Mouse (Mus musculus) spleen, adult 2 months (tissue): ENCODE measurements around the gene Lrrc23.

Experiments
- CTCF ChIP-seq: fragments of 200-500 bp; IDR thresholded peaks from 2 replicates; pipeline ENCODE4 v1.5.1; 2011; ENCODE audit warnings: mild to moderate bottlenecking, inconsistent platforms; ENCODE audit not compliant: insufficient read depth, insufficient read length, insufficient replicate concordance; ENCODE audit errors: extremely low read depth
- POLR2A ChIP-seq: fragments of 200-500 bp; IDR thresholded peaks from 2 replicates; pipeline ENCODE4 v1.6.1; 2011; ENCODE audit warnings: low read depth, low read length, inconsistent platforms

DNA sequence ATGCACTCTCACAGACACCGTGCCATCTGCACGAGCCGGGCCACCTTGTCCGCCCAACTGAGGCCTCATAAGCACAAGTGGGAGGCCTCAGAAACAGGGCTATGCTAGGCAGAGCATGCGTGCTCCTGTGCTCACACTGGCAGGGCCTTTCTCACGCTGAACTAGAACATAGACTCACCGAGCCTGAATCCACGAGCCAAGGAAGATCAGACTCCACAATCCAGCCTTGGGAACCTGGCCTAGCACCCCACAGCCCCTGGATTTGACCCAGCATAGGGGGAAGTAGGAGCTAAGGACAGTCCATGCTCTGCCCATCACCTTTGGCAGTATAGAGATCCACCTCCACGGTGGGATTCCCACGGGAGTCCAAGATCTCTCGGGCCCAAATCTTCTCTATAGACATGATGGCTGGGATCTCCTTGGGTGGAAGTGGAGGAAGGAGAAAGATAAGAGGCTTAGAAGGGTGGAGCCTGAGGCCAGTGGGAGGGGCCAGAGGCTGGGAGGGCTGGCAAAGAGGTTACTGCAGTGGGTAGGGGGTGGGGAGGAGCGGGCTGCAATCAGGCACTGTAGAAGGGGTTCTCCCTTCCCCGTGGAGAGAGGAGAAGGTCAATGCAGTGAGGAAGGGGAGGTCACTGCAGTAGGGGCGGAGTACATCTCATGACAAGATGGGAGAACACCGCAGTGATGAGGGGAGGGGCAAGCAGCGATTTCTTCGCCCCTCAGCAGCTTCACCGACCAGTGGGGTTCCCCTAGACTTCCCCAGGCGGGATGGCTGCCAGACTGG lies 11.4 kb downstream of the Lrrc23 start:
- TF ChIP-seq CTCF (no peak), POLR2A (no peak)
